Comparison of ENCODE assay signal across 8 mouse cellular contexts in the genomic region with DNA sequence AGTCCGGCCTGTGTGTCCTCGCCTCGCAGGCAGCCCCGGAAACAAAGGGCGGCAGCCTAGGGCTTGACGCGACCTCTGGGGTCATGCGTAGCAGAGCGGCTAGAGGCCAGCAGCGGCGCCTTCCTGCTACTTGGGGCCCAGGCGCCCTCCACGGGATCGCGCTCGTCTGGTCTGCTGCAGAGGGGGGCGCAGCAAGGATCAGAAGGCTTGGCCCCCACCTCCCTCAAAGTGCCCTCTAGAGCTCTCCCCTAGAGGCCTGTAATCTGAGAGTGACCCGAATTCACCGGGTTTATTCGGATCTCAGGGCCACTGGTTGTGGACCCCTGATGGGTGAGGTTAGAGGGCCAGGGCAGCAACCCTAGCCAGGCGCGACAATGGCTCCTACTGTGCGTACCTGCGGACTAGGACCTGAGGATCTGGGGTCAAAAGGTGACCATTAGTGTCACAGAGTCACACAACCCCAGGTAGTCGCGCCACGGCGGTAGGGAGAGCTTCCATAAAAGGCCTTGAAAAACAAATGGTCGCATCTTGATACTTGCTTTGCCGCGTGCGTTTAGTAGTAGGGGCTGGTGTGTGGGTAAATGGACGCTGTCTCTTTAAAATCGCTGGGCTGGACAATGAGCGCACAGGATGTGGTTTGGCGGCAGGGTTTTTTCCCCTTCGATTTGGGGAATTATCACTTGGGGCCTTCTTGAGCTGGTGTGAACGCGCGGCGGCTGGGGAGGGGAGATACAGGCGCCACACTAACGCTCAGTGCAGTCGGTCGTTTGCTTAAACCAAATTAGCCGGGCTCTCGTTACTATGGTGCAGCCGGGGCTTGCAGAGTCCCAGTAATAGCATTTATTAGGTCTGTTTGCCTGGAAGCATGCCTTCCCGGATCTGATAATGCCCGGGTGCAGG.
DNase-seq lines count a peak whose midpoint lies in the region; ATAC-seq and TF ChIP-seq lines count a peak whose summit lies in the region.

No protein-coding gene starts in this region.

- H3K4me3 ChIP-seq in ES-Bruce4 (ENCODE audit: low read depth, low read length), result peak overlapping the region; percentile 71
- H3K4me3 ChIP-seq in bone marrow, adult 2 months (replicated peaks; ENCODE audit: control insufficient read depth, low read depth, low read length), result peak overlapping the region; percentile 70
- peak overlapping the region; percentile 70 for H3K4me3 ChIP-seq in embryonic facial prominence, embryonic 15.5 days (replicated peaks)
- peak overlapping the region; percentile 80 for H3K4me3 ChIP-seq in lung, postnatal 0 days (ENCODE audit: low read depth, low read length)
- H3K4me3 ChIP-seq in olfactory bulb, adult 2 months (ENCODE audit: insufficient read depth, low read depth, low read length), result peak overlapping the region; percentile 80

- H3K27ac ChIP-seq in ES-Bruce4 (ENCODE audit: insufficient read depth, low read length), result no peak overlapping the region
- H3K27ac ChIP-seq in bone marrow, adult 2 months (ENCODE audit: control insufficient read depth, insufficient read depth, low read depth, low read length, poor library complexity), result peak overlapping the region; percentile 98
- H3K27ac ChIP-seq in embryonic facial prominence, embryonic 15.5 days (replicated peaks), result peak overlapping the region; percentile 90
- peak overlapping the region; percentile 88 for H3K27ac ChIP-seq in lung, postnatal 0 days (ENCODE audit: low read length)
- peak overlapping the region; percentile 86 for H3K27ac ChIP-seq in olfactory bulb, adult 2 months (ENCODE audit: insufficient read depth, low read depth, low read length)

- peak overlapping the region; percentile 78 for H3K9ac ChIP-seq in ES-Bruce4 (ENCODE audit: low read depth, poor library complexity, severe bottlenecking)
- H3K9ac ChIP-seq in embryonic facial prominence, embryonic 15.5 days, result no peak overlapping the region
- H3K9ac ChIP-seq in lung, postnatal 0 days (replicated peaks; ENCODE audit: low read depth), result peak overlapping the region; percentile 65

- peak overlapping the region; percentile 98 for H3K4me2 ChIP-seq in embryonic facial prominence, embryonic 15.5 days (replicated peaks)
- peak overlapping the region; percentile 99 for H3K4me2 ChIP-seq in lung, postnatal 0 days (replicated peaks; ENCODE audit: low read depth, low read length)

- no peak for TF ChIP-seq POLR2A in ES-Bruce4 (IDR thresholded peaks at IDR 0.05; ENCODE audit: insufficient read depth, low read length)
- TF ChIP-seq POLR2A in bone marrow, adult 2 months (IDR thresholded peaks at IDR 0.05; ENCODE audit: borderline replicate concordance, control insufficient read depth, low read depth, low read length), result peak; percentile 74; the same call in 1 of the 2 replicates
- no peak for TF ChIP-seq POLR2A in olfactory bulb, adult 2 months (IDR thresholded peaks at IDR 0.05; ENCODE audit: insufficient read depth, low read depth, low read length)

- TF ChIP-seq EP300 in ES-Bruce4 (IDR thresholded peaks at IDR 0.05; ENCODE audit: insufficient read depth, low read depth, low read length), result no peak
- no peak for TF ChIP-seq EP300 in lung, postnatal 0 days (IDR thresholded peaks at IDR 0.05)

- intact Hi-C loops in heart, postnatal 14 days (cut with DNase I), result loop anchor here (5.0 kb wide), 1 partner anchor 69 kb away; no protein-coding TSS in a partner anchor

- DNase-seq in heart, postnatal 14 days, result peak; percentile 61 to 62
- DNase-seq in layer of hippocampus, adult 8-10 months (ENCODE audit: low spot score in 2 of 2), result peak; percentile 63 to 68
- peak; percentile 55 for DNase-seq in lung, postnatal 0 days (ENCODE audit: low spot score)
- no peak for DNase-seq in gastrocnemius, adult 8-10 months (ENCODE audit: low spot score in 2 of 2)

- ATAC-seq in embryonic facial prominence, embryonic 15.5 days (ENCODE audit: insufficient number of reproducible peaks, low FRiP score, low TSS enrichment, low read depth), result no peak
- no peak for ATAC-seq in lung, postnatal 0 days

- peaks cover 2% of the 10 kb centered on the region; the same call in 1 of the 2 replicates for H3K27me3 ChIP-seq in ES-Bruce4 (ENCODE audit: control insufficient read depth, insufficient read depth, low read length, poor library complexity, severe bottlenecking)
- peaks cover 7% of the 10 kb centered on the region; the same call in 1 of the 2 replicates for H3K27me3 ChIP-seq in embryonic facial prominence, embryonic 15.5 days
- no peaks in the 10 kb centered on the region for H3K27me3 ChIP-seq in lung, postnatal 0 days (replicated peaks; ENCODE audit: insufficient read depth, low read length)

- no peaks in the 10 kb centered on the region for H3K36me3 ChIP-seq in ES-Bruce4 (ENCODE audit: control insufficient read depth, insufficient read depth, low read length, poor library complexity, severe bottlenecking)
- no peaks in the 10 kb centered on the region for H3K36me3 ChIP-seq in embryonic facial prominence, embryonic 15.5 days
- no peaks in the 10 kb centered on the region for H3K36me3 ChIP-seq in lung, postnatal 0 days (ENCODE audit: insufficient read depth, low read length)

- H3K9me3 ChIP-seq in ES-Bruce4 (replicated peaks; ENCODE audit: control insufficient read depth, insufficient read depth, low read length, poor library complexity, severe bottlenecking), result no peaks in the 10 kb centered on the region
- H3K9me3 ChIP-seq in embryonic facial prominence, embryonic 15.5 days (replicated peaks), result no peaks in the 10 kb centered on the region
- H3K9me3 ChIP-seq in lung, postnatal 0 days (ENCODE audit: low read length), result no peaks in the 10 kb centered on the region

- TF ChIP-seq CTCF in ES-Bruce4 (IDR thresholded peaks at IDR 0.05; ENCODE audit: low read depth, low read length), result no peak
- TF ChIP-seq CTCF in bone marrow, adult 2 months (IDR thresholded peaks at IDR 0.05; ENCODE audit: control insufficient read depth, insufficient read depth, low read length), result no peak
- peak; percentile 29; the same call in 1 of the 2 replicates for TF ChIP-seq CTCF in lung, postnatal 0 days (IDR thresholded peaks at IDR 0.05)
- no peak for TF ChIP-seq CTCF in olfactory bulb, adult 2 months (IDR thresholded peaks at IDR 0.05; ENCODE audit: insufficient read depth, low read depth, low read length)

- no peaks in the 10 kb centered on the region for H3K4me1 ChIP-seq in ES-Bruce4 (ENCODE audit: control insufficient read depth, insufficient read depth, low read length)
- H3K4me1 ChIP-seq in bone marrow, adult 2 months (ENCODE audit: control insufficient read depth, insufficient read depth, low read length), result peaks cover 11% of the 10 kb centered on the region
- H3K4me1 ChIP-seq in embryonic facial prominence, embryonic 15.5 days, result peaks cover 79% of the 10 kb centered on the region
- H3K4me1 ChIP-seq in lung, postnatal 0 days (ENCODE audit: insufficient read depth, low read depth, low read length), result peaks cover 12% of the 10 kb centered on the region; the same call in 1 of the 2 replicates
- peaks cover 52% of the 10 kb centered on the region for H3K4me1 ChIP-seq in olfactory bulb, adult 2 months (ENCODE audit: control insufficient read depth, insufficient read depth, low read length)

- WGBS in bone marrow, adult 2 months, result 8% methylated on average over 50 of the region's 50 CpGs
- 6% methylated on average over 50 of the region's 50 CpGs for WGBS in embryonic facial prominence, embryonic 15.5 days
- WGBS in lung, postnatal 0 days, result 10% methylated on average over 50 of the region's 50 CpGs
- WGBS in olfactory bulb, adult 2 months, result 16% methylated on average over 50 of the region's 50 CpGs

Comparison
In these comparisons a context has a peak if more than half of its experiments do, and no peak if none do; other contexts are left out.
1. DNase-seq: peak in heart, postnatal 14 days (2 of 2), layer of hippocampus, adult 8-10 months (2 of 2) and lung, postnatal 0 days (single experiment); none in gastrocnemius, adult 8-10 months (0 of 2).
2. Peak in every context shown above with its lines, with median percentiles within 50 percentile points of each other: H3K4me3 ChIP-seq.